Mouse (Mus musculus): ENCODE measurements around the gene Cd22. TPM values are rescaled to one million over a fixed set of nuclear protein-coding genes. Genes with fewer than 3 reads are reported as not detected.
"Not testable (repeated sequence)": the region's sequence is repeated elsewhere in the genome, so short reads cannot be mapped to it uniquely, and the experiment has no call there.

Cd22 gene
- polyA plus RNA-seq, 1 experiment from 2014 or later, result 0.22 TPM

DNA sequence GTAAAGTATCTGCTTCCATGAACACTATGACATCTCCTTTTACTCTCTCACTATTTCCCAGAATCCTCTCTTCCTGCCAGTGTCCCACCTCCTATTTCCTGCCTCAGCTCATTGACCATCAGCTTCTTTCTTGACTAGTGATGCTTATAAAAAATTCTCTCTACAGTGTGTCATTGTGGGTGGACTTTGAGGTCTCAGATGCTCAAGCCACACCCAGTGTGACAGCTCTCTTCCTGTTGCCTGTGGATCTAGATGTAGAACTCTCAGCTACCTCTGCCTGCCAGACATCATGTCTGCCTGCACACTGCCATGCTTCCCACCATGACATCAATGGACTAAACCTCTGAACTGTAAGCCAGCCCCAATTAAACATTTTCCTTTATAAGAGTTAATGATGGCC, 42.9 kb downstream of the Cd22 start:
- H3K4me1 ChIP-seq, result no peaks in the 10 kb centered on the region
- H3K4me2 ChIP-seq, result no peak overlapping the region
- H3K27me3 ChIP-seq (replicated peaks), result no peaks in the 10 kb centered on the region
- H3K9ac ChIP-seq, result no peak overlapping the region
- H3K36me3 ChIP-seq, result no peaks in the 10 kb centered on the region
- H3K27ac ChIP-seq, result no peak overlapping the region
- H3K9me3 ChIP-seq, result no peaks in the 10 kb centered on the region
- no peak for ATAC-seq (ENCODE audit: insufficient read depth, low FRiP score, low read depth)
- H3K4me3 ChIP-seq (replicated peaks), result no peak overlapping the region

DNA sequence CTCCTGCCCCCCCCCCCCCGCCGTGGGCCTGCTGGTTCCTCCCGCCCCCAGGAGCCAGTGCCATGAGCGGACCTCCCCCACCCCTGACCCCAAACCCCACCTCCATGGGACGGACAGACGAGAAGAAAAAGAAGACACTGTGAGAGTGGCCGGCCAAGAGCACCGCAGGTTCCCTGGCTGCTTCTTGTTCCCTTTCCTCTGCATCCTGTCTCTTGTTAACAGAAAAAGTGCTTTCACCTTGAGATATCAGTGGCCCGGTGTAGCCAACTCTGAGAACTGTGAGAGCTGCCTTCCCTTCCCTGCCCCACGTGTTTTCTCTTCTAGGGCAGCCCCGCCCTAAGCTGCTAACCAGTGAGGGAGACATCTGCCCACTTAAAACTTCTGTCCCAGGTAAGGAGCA, 47.5 kb downstream of the Cd22 start:
- not testable (repeated sequence) for H3K4me1 ChIP-seq; H3K4me2 ChIP-seq; H3K9ac ChIP-seq; H3K36me3 ChIP-seq; ATAC-seq (ENCODE audit: insufficient read depth, low FRiP score, low read depth); H3K27me3 ChIP-seq (replicated peaks); H3K9me3 ChIP-seq; H3K27ac ChIP-seq; H3K4me3 ChIP-seq (replicated peaks)
- 30% methylated on average over 7 of the region's 11 CpGs for WGBS

- WGBS, result 58% methylated on average over 15 of the region's 17 CpGs
- Histone ChIP-seq H3K4me1 (no peaks in the 10 kb centered on the region), H3K9ac (no peak overlapping the region), H3K27ac (no peak overlapping the region), H3K36me3 (no peaks in the 10 kb centered on the region), H3K4me2 (no peak overlapping the region), H3K9me3 (no peaks in the 10 kb centered on the region), H3K27me3 (replicated peaks) (no peaks in the 10 kb centered on the region), H3K4me3 (replicated peaks) (no peak overlapping the region)
- no peak for ATAC-seq (ENCODE audit: insufficient read depth, low FRiP score, low read depth)
These were observed 47.9 kb downstream of the Cd22 start for GRCm38 (mm10) chr7:30832261-30832660.

DNA sequence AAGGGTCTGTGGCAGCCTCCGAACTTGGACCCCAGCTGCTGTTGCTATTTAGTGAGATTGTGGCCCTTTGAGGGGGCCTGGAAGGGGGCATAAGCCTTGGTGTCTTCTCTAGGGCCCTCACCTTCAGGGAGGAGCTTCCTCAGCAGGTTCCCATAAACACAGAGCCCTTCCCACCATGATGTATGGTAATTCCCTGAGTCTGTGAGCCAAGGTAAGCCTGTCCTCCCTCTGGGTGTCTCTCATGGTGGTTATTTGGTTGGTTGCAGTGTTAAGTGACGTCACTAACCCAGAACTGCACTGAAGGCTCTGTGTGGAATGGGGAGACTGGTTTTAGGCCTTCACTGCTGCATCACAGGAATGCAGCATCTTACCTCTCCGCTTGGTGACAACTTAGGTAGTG, 50.7 kb downstream of the Cd22 start:
- WGBS, result 65% methylated on average over 3 of the region's 3 CpGs
- Histone ChIP-seq H3K9ac (no peak overlapping the region), H3K27ac (no peak overlapping the region), H3K36me3 (no peaks in the 10 kb centered on the region), H3K4me2 (no peak overlapping the region), H3K27me3 (replicated peaks) (no peaks in the 10 kb centered on the region), H3K4me1 (no peaks in the 10 kb centered on the region), H3K4me3 (replicated peaks) (no peak overlapping the region), H3K9me3 (no peaks in the 10 kb centered on the region)
- no peak for ATAC-seq (ENCODE audit: insufficient read depth, low FRiP score, low read depth)

- H3K4me3 ChIP-seq (replicated peaks); H3K27ac ChIP-seq; H3K36me3 ChIP-seq; H3K4me1 ChIP-seq; ATAC-seq (ENCODE audit: insufficient read depth, low FRiP score, low read depth); H3K9ac ChIP-seq; H3K27me3 ChIP-seq (replicated peaks); H3K4me2 ChIP-seq; H3K9me3 ChIP-seq: not testable (repeated sequence)
These were observed 51.3 kb downstream of the Cd22 start for GRCm38 (mm10) chr7:30828871-30829270.

GRCm38 (mm10) chr7:30826660-30827059, 53.5 kb downstream of the Cd22 start:
- Histone ChIP-seq H3K27ac (no peak overlapping the region), H3K4me1 (no peaks in the 10 kb centered on the region), H3K4me3 (replicated peaks) (no peak overlapping the region), H3K36me3 (no peaks in the 10 kb centered on the region), H3K9ac (no peak overlapping the region), H3K27me3 (replicated peaks) (no peaks in the 10 kb centered on the region), H3K9me3 (no peaks in the 10 kb centered on the region), H3K4me2 (no peak overlapping the region)
- WGBS, result 89% methylated on average over 10 of the region's 10 CpGs
- no peak for ATAC-seq (ENCODE audit: insufficient read depth, low FRiP score, low read depth)

DNA sequence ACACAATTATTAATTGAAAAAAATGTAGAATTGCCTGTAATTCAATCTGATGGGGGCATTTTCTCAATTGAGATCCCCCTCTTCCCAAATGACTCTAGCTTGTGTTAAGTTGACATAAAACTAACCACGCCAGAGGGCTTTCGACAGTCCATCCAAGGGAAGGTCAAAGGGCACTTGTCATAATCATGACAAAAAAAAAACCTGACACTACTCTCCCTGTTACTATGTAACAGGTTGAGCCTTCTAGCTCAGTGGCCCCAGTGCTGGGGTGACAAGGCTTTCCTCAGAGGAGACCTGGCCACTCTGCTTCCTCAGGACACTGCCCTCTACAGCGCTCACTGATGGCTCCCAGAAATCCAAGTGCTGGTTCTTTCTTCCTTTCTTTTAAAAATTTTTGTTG, 55.8 kb downstream of the Cd22 start:
- Histone ChIP-seq H3K4me1 (no peaks in the 10 kb centered on the region; the same call in 1 of the 2 replicates), H3K9me3 (no peaks in the 10 kb centered on the region), H3K27me3 (replicated peaks) (no peaks in the 10 kb centered on the region), H3K4me3 (replicated peaks) (no peak overlapping the region), H3K9ac (no peak overlapping the region), H3K4me2 (no peak overlapping the region), H3K36me3 (no peaks in the 10 kb centered on the region), H3K27ac (peak overlapping the region; percentile 11; the same call in 1 of the 2 replicates)
- ATAC-seq (ENCODE audit: insufficient read depth, low FRiP score, low read depth), result no peak
- 83% methylated on average over 3 of the region's 3 CpGs for WGBS

DNA sequence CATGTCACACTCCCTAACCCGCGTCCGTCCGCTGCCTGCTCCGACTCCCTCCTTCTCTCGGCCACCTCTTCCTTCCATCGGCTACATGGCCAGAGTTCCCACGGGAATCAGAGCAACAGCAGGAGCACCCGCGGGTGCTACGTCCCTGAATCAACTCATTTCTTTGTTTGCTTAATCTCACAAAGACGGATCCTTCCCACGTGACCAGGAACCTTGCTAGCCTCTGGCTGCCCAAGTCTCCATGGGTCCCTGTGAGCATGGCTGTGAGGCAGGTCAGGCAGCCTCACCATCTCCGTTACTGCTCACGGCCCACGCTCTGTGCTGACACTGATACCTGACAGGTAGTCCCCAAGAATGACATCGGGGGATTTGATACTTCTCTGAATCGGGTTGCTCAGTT, 56.5 kb downstream of the Cd22 start, which contains the start of gene Ffar2:
Ffar2 (minus strand) TSS at position 101 of the 400 bp plus-strand sequence.
- no peaks in the 10 kb centered on the region for H3K36me3 ChIP-seq
- no peak within 1 kb of the TSS for H3K9ac ChIP-seq
- peak within 1 kb of the TSS; percentile 11; the same call in 1 of the 2 replicates for H3K27ac ChIP-seq
- peak within 1 kb of the TSS; percentile 6; the same call in 1 of the 2 replicates for H3K4me2 ChIP-seq
- WGBS, result 79% methylated on average over 18 of the region's 18 CpGs
- H3K27me3 ChIP-seq (replicated peaks), result no peaks in the 10 kb centered on the region
- H3K9me3 ChIP-seq, result no peaks in the 10 kb centered on the region
- no peak within 1 kb of the TSS for H3K4me3 ChIP-seq (replicated peaks)
- ATAC-seq (ENCODE audit: insufficient read depth, low FRiP score, low read depth), result peak; percentile 37; the same call in 1 of the 2 replicates
- no peaks in the 10 kb centered on the region; the same call in 1 of the 2 replicates for H3K4me1 ChIP-seq

DNA sequence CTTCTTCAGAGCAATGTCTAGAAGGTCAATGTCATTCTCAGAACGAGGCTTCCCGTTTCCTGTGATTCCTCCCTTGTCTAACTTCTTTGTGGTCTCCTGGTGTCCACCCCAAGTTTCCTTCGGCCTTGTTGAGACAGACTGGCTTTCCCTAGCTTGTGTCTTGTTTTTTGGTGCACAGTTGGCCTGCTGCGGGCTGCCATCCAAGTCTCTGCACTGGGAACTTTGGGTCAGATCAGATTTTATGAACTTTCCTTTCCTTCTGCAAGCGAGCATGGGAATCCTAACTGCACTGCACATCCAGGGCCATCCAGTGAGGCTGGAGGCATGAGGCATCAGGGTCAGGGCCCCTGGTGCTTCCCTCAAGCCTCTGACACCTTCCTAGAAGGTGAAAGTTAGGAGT, 58.6 kb downstream of the Cd22 start:
- H3K4me2 ChIP-seq, result peak overlapping the region; percentile 21
- no peak overlapping the region for H3K27ac ChIP-seq
- no peak overlapping the region for H3K9ac ChIP-seq
- ATAC-seq (ENCODE audit: insufficient read depth, low FRiP score, low read depth), result no peak
- H3K4me1 ChIP-seq, result no peaks in the 10 kb centered on the region; the same call in 1 of the 2 replicates
- H3K36me3 ChIP-seq, result no peaks in the 10 kb centered on the region
- no peaks in the 10 kb centered on the region for H3K27me3 ChIP-seq (replicated peaks)
- H3K9me3 ChIP-seq, result no peaks in the 10 kb centered on the region
- WGBS, result 46% methylated on average over 5 of the region's 5 CpGs
- no peak overlapping the region for H3K4me3 ChIP-seq (replicated peaks)

- no peaks in the 10 kb centered on the region for H3K27me3 ChIP-seq (replicated peaks)
- no peak overlapping the region for H3K9ac ChIP-seq
- no peaks in the 10 kb centered on the region for H3K36me3 ChIP-seq
- ATAC-seq (ENCODE audit: insufficient read depth, low FRiP score, low read depth), result no peak
- H3K4me3 ChIP-seq (replicated peaks), result no peak overlapping the region
- H3K4me1 ChIP-seq, result no peaks in the 10 kb centered on the region; the same call in 1 of the 2 replicates
- H3K9me3 ChIP-seq, result no peaks in the 10 kb centered on the region
- peak overlapping the region; percentile 28 for H3K4me2 ChIP-seq
- WGBS, result 40% methylated on average over 7 of the region's 7 CpGs
- peak overlapping the region; percentile 74 for H3K27ac ChIP-seq
These were observed 59.2 kb downstream of the Cd22 start for GRCm38 (mm10) chr7:30820854-30821445.

DNA sequence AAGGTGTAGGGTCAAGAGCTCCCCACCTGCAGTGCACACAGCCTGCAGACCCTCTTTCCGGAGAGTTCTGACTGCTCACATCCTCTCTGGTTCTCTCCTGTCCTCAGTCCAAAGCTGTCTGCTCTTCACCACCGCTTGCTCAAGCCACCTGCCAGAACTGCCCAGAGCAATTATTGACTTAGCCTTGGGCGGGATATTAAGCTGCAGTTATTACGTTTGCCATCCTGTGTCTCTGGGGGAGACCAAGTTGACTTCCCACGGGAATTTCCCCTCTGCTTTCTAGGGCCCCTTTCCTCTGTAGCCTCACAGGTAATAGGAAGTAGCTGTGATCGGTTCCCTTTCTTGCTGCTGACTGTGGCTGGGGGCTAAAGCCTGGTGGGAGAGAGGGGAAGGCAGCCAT, 60.0 kb downstream of the Cd22 start:
- peak overlapping the region; percentile 74 for H3K27ac ChIP-seq
- no peaks in the 10 kb centered on the region; the same call in 1 of the 2 replicates for H3K4me1 ChIP-seq
- no peak overlapping the region for H3K4me3 ChIP-seq (replicated peaks)
- H3K4me2 ChIP-seq, result peak overlapping the region; percentile 28; the same call in 1 of the 2 replicates
- H3K36me3 ChIP-seq, result no peaks in the 10 kb centered on the region
- H3K9ac ChIP-seq, result no peak overlapping the region
- no peaks in the 10 kb centered on the region for H3K27me3 ChIP-seq (replicated peaks)
- peak; percentile 71; the same call in 1 of the 2 replicates for ATAC-seq (ENCODE audit: insufficient read depth, low FRiP score, low read depth)
- 48% methylated on average over 6 of the region's 6 CpGs for WGBS
- H3K9me3 ChIP-seq, result no peaks in the 10 kb centered on the region
